ENCODE assay signal across 16 mouse cellular contexts in the genomic region with DNA sequence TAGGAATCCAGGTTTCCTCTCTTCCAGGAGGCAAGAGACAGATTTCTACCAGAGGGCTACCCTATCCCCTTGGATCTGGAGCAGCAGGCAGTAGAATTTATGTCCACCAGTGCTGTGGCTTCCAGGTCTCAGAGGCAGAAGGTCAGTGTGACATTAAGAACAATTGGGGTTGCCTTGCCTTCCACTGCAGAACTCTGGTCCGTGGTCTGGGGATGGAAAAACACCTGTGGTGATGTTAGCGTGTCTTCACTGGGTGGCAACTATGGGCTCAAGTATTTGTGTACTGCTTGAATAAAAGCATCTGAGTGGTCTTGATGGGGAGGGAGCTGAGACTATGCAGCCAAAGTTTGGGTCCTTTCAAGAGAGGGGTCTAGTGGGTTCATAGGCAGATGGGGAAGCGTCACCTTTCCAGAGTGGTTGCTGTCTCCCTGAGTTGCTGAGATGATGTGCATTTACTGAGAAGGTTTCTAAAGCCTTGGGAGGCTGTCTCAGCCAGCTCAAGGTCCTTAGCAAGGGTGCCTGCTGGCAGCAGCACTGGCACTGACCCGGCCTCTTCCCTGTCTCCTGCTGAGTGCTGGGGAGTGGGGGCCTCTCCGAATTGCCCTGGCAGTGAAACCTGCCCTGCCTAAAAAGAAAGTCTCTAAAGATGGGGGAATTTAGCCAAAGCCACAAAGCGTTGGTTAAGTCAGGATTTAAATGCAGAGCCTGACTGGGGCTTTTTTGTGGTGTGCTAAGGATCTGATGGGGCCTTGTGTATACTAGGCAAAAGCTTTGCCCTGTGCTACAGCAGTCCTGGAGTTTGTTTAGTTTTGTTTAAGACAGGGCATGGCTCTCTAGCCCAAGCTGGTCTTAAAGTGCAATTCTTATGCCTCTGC.
"Had no signal": no experiment of that assay in that cellular context is flagged by ENCODE, and none has a peak within 500 bp of the region (broad histone marks: within the 10 kb centered on the region; RNA-seq: fewer than 3 reads in every experiment).

No protein-coding gene starts in this region.

- H3K9me3 ChIP-seq: limb, embryonic 13.5 days; liver, embryonic 15.5 days; midbrain, embryonic 13.5 days; neural tube, embryonic 15.5 days had no signal

- H3K4me1 ChIP-seq: limb, embryonic 13.5 days had no signal

- H3K4me2 ChIP-seq: limb, embryonic 13.5 days; liver, embryonic 11.5 days; liver, embryonic 15.5 days; midbrain, embryonic 13.5 days; neural tube, embryonic 15.5 days had no signal

- H3K27ac ChIP-seq: layer of hippocampus, adult 2 months; limb, embryonic 13.5 days; macrophage; midbrain, embryonic 13.5 days; neural tube, embryonic 15.5 days had no signal

- H3K27me3 ChIP-seq: limb, embryonic 13.5 days; liver, embryonic 15.5 days; midbrain, embryonic 13.5 days; neural tube, embryonic 15.5 days had no signal

- H3K9ac ChIP-seq: limb, embryonic 13.5 days; liver, embryonic 15.5 days; midbrain, embryonic 13.5 days; neural tube, embryonic 15.5 days had no signal

- H3K4me3 ChIP-seq: layer of hippocampus, adult 2 months; limb, embryonic 13.5 days; liver, embryonic 15.5 days; midbrain, embryonic 13.5 days; myocyte; neural tube, embryonic 15.5 days had no signal

- H3K36me3 ChIP-seq: liver, embryonic 15.5 days; neural tube, embryonic 15.5 days had no signal

- DNase-seq: kidney, postnatal 10 days; kidney, postnatal 4 days; lung, adult 2 months; lung, postnatal 10 days; right cerebral cortex, adult 18-20 months; right cerebral cortex, postnatal 25 days; thymus, adult 2 months; thymus, postnatal 25 days had no signal

- ATAC-seq: midbrain, embryonic 13.5 days had no signal
